Mouse (Mus musculus): ENCODE data around the gene Gm40460.
"Not testable (repeated sequence)": the region's sequence is repeated elsewhere in the genome, so short reads cannot be mapped to it uniquely, and the experiment has no call there.

Gm40460 gene

DNA sequence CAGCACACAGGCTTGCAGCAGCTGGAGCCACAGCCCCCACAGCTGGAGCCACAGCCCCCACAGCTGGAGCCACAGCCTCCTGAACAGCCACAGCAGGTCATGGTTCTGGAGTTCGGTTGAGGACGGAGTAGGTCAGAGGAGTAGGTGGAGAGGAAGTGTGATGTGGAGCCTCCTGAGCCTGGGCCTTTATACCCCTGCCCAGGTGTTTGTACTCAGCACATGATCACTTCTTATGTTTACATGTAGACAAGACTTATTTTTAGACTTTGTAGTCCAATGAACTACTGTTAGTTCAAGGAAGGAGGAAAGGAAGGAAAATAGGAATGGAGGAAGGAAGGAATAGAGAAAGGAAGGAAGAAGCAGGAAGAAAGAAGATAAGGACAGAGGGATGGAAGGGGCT is at the start of gene Gm40460:
TSS of gene Gm40460 (minus strand) at position 101 of the 400 bp plus-strand sequence.
- no peak for DNase-seq

- not testable (repeated sequence) for DNase-seq
Observed at GRCm38 (mm10) chr7:142285910-142286612, 45.2 kb upstream of the Gm40460 start.

DNA sequence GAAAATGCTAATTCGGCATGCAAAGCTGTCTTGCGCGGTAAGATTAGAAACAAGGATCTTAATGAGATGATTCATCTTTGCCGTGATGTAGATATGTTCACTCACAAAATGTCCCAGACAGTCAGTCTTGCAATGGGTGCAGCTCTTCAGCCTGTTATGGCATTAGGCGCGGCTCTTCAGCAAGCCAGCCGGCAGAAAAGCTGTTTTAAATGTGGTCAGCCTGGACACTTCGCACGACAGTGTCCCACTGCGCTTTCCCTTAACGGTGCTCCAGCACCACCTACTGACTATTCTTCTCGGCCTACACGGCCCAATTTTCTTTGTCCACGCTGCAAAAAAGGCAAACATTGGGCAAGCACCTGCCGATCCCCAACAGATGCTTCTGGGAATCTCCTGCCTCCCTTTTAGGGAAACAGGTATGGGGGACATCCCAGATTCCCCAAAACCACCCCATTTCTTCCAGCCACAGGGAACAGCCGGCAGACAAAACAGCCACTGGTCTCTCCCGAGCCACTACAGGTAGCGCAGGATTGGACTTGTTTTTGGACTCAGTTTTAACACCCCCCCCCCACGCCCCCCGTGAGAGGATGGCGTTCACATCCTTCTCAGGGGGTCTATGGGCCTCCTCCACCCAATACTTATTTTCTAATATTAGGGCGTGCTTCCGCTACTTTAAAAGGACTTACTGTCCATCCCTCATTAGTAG is 44.4 kb upstream of the Gm40460 start:
- peak; percentile 56 for DNase-seq

- DNase-seq, result peak; percentile 93
Observed at GRCm38 (mm10) chr7:142284615-142285080, 43.8 kb upstream of the Gm40460 start.

DNA sequence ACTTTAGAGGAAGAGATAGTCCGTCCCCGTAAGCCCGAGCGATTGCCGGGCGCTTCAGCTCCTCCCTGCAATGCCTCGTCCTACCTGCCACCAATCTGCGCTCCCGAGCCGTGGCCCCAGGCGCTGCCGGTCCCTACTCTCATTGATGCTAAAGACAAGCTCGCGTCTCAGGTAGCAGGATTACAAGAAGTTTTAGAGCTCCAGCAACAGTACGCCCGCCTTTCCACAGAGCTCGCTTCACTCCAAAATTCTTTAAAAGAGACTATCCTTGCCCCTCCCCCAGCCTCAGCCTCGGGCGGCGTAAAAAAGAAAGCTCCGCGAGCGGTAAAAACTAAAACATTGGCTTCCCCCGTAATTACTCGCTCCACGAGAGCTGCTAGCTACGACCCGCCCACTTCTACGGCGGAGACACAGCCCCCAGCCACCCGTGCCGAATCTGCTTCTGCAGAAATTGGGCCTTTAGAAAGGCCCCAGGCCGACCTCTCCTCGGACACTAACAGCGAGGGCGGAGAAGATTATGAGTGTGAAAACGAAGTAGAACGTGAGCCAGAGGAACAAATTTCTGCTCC is 43.2 kb upstream of the Gm40460 start:
- peak; percentile 71 for DNase-seq

DNA sequence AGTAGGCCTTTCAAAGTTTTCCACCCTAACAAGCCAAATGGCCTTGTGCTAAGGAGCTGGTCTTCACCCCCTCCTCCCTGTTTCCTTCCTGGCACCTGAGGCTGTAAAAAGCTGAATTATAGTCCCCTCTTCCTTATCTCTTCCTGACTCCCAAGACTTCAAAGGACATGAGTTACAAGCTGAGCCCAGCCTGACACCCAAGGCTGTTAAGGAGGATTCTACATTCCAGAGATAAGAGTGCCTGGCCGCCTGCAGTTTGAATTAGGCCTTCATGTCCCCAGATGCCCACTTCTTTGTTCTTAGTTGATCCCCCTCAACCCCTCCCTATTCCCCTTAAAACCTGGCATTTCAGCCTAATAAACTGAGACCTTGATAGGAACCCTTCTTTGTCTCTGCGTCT is 42.0 kb upstream of the Gm40460 start:
- peak; percentile 11 for DNase-seq

DNA sequence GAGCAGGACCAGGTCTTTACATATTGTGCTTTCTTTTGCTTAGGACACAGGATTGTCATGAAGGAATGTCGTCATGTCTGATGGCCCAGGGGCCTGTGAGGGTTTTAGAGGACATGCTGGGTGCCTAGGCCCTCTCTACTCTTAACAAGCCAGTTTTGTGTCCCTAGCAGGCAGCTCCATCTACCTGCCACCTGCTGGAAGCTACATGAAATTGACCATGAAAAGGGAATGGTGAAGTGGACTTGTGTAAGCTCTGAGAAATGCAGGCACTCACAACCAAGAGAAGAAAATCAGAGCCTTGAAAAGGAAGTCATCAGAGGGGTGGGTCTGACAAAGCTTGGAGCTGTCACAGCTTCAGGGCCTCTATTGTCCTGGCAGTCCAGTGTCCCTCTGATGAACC is 38.4 kb upstream of the Gm40460 start:
- not testable (repeated sequence) for DNase-seq

- DNase-seq, result peak; percentile 71
Observed at GRCm38 (mm10) chr7:142278183-142278582, 37.3 kb upstream of the Gm40460 start.

GRCm38 (mm10) chr7:142274263-142274662 is 33.4 kb upstream of the Gm40460 start, which contains the start of gene Gm4559:
Gene Gm4559 (minus strand): TSS chr7:142274363.
- DNase-seq, result not testable (repeated sequence)

- DNase-seq, result not testable (repeated sequence)
Observed at GRCm38 (mm10) chr7:142258254-142258653, 17.4 kb upstream of the Gm40460 start, which contains the start of gene Gm2431. Gene Gm2431 (minus strand): TSS chr7:142258354.

- DNase-seq, result peak; percentile 29
Observed at GRCm38 (mm10) chr7:142255517-142255916, 14.6 kb upstream of the Gm40460 start.

- DNase-seq, result peak; percentile 33
Observed at GRCm38 (mm10) chr7:142249824-142250223, 8.9 kb upstream of the Gm40460 start.

DNA sequence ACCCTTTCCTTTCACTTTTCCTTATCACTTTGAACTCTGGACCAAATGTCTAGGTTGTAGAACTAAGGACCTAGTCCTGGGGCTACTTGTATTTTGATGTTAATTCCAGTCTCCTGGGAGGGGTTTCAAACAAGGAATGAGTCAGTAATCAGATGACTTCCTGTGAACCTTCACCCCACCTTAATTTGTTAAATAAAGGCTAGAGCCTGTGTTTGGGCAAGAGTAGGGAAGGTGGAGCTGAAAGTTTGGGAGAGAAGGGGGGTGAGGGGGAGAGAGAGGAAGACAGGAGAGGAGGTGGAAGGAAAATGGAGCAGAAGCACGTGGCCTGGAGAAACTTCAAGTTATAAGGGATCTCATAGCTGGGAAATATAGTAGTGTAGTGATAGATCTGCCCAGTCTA is 9.3 kb downstream of the Gm40460 start:
- DNase-seq, result no peak

DNA sequence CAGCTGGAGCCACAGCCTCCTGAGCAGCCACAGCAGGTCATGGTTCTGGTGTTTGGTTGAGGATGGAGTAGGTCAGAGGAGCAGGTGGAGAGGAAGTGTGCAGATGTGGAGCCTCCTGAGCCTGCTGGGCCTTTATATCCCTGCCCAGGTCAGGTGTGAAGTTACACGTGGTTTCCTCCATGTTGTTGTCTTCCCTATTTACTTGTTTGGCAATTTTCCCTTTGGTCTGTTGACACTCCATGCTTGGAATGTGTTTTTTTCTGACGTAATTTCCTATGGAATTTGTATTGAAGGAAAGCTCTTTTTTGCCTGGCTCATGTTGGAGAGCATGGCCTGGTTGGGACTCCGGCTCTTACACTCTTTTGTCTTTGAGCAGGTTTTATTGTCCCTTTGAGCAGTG is 11.0 kb downstream of the Gm40460 start, which contains the start of gene Krtap5-5:
TSS of gene Krtap5-5 (minus strand) at position 101 of the 400 bp plus-strand sequence.
- DNase-seq, result not testable (repeated sequence)

GRCm38 (mm10) chr7:142224518-142224917 is 16.4 kb downstream of the Gm40460 start:
- DNase-seq, result no peak

DNA sequence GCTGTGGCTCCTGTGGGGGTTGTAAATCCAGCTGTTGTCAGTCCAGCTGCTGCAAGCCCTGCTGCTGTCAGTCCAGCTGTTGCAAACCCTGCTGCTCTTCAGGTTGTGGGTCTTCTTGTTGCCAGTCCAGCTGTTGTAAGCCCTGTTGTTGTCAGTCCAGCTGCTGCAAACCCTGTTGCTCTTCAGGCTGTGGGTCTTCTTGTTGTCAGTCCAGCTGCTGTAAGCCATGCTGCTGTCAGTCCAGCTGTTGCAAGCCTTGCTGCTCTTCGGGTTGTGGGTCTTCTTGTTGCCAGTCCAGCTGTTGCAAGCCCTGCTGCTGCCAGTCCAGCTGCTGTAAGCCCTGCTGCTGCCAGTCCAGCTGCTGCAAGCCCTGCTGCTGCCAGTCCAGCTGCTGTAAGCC is 28.7 kb downstream of the Gm40460 start:
- DNase-seq, result not testable (repeated sequence)

DNA sequence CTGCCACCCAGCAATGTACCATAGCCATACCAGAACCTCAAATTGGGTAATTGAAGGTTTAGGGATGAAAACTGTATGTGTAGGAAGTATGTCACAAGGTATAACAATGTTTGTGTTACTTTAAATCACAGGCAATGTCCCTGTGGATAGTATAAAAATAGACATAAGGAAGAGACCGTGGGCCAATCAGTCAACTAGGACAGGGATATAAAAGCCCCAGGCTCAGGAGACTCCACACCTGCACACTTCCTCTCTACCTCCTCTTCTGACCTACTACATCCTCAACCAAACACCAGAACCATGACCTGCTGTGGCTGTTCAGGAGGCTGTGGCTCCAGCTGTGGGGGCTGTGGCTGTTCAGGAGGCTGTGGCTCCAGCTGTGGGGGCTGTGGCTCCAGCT is 29.3 kb downstream of the Gm40460 start, which contains the start of gene Gm7579:
TSS of gene Gm7579 (plus strand) at position 301 of the 400 bp plus-strand sequence.
- no peak for DNase-seq

DNA sequence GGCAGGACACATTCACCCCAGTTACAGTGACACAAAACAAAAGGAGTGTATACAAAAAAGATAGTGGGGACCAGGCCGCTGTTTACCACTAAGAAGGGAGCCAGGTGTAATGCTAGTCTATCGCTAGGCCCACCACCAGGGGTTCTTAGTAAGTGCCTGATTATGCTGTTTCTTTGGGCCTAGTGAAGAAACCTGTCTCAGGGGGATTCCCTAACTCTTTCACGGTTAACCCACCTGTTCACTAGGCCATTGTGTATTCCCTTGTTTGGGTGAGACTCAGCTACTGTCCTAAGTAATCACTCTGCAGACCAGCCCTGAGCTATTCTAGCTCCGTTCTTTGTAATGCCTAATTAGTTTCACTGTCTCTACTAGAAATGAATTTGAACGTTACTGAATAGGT is 34.0 kb downstream of the Gm40460 start:
- not testable (repeated sequence) for DNase-seq

- no peak for DNase-seq
Observed at GRCm38 (mm10) chr7:142205488-142205887, 35.4 kb downstream of the Gm40460 start.

DNA sequence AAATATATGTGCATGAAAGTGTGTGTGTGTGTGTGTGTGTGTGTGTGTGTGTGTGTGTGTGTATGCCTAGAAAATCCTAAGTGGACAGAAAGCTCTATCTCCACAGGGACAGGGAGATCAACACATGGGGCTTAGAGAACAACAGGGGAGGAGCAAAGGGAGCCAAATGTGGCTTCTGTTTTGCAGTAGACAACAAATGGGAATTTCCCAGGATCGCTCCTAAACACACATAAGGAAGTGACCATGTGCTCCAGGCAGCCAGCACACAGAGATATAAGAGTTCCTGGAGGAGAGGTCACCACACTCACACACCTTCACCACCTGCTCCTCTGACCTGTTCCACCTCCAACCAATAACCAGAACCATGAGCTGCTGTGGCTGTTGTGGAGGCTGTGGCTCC is 39.8 kb downstream of the Gm40460 start, which contains the start of gene Krtap5-3:
TSS of gene Krtap5-3 (plus strand) at position 301 of the 400 bp plus-strand sequence.
- no peak for DNase-seq

- DNase-seq, result no peak
Observed at GRCm38 (mm10) chr7:142198748-142199147, 42.1 kb downstream of the Gm40460 start.
